18 mouse cellular contexts compared by ENCODE assay signal in the genomic region with DNA sequence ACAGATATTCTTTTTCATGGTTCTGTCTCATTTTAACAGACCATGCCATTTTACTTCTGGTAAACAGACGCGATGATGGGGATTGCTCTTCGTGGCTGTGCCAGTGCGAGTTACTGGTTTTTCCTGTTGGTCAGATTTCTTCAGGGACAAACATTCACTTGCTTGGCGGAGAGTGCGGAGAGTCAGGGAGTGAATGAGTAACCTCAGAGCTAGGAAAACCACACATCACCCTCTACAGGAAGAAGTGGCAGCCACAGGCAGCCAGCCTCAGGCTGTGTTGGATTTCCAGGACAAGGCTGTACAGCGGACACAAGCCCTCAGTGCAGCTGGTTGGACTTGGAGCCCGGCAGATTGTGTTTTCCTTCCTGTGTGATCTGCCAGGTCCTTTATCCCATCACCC.
A peak's percentile ranks its signal among the peaks of the same experiment; 100 is the strongest.
DNase-seq lines count a peak whose midpoint lies in the region; ATAC-seq and TF ChIP-seq lines count a peak whose summit lies in the region.
"Had no signal": no experiment of that assay in that cellular context is flagged by ENCODE, and none has a peak within 500 bp of the region (broad histone marks: within the 10 kb centered on the region; RNA-seq: fewer than 3 reads in every experiment).

No protein-coding gene starts in this region.

- H3K4me1 ChIP-seq in liver, postnatal 0 days (ENCODE audit: insufficient read depth): no peaks in the 10 kb centered on the region
- H3K4me1 ChIP-seq in liver, embryonic 11.5 days (replicated peaks; ENCODE audit: control insufficient read depth, insufficient read depth, low read length): no peaks in the 10 kb centered on the region
- no peaks in the 10 kb centered on the region for H3K4me1 ChIP-seq in intestine, embryonic 16.5 days (ENCODE audit: control insufficient read depth, insufficient read depth, low read length)
- peaks cover 15% of the 10 kb centered on the region; the same call in 1 of the 2 replicates for H3K4me1 ChIP-seq in limb, embryonic 10.5 days
- H3K4me1 ChIP-seq: forebrain, embryonic 12.5 days; heart, embryonic 12.5 days; hindbrain, embryonic 15.5 days had no signal

- H3K9ac ChIP-seq in liver, postnatal 0 days (replicated peaks): no peak overlapping the region
- H3K9ac ChIP-seq in liver, embryonic 11.5 days (ENCODE audit: low read depth, low read length): no peak overlapping the region
- H3K9ac ChIP-seq in intestine, embryonic 16.5 days (ENCODE audit: low read depth, low read length): no peak overlapping the region
- H3K9ac ChIP-seq: forebrain, embryonic 12.5 days; heart, embryonic 12.5 days; hindbrain, embryonic 15.5 days; limb, embryonic 13.5 days had no signal

- H3K27ac ChIP-seq in liver, postnatal 0 days (ENCODE audit: low read depth): no peak overlapping the region
- no peak overlapping the region for H3K27ac ChIP-seq in liver, embryonic 11.5 days (ENCODE audit: low read depth, low read length)
- no peak overlapping the region for H3K27ac ChIP-seq in intestine, embryonic 16.5 days (ENCODE audit: low read length)
- H3K27ac ChIP-seq in limb, embryonic 10.5 days: no peak overlapping the region
- H3K27ac ChIP-seq: forebrain, embryonic 12.5 days; hindbrain, embryonic 15.5 days; limb, embryonic 13.5 days had no signal

- H3K36me3 ChIP-seq in liver, postnatal 0 days (replicated peaks; ENCODE audit: insufficient read depth, low read length): no peaks in the 10 kb centered on the region
- H3K36me3 ChIP-seq in liver, embryonic 11.5 days (ENCODE audit: control insufficient read depth, insufficient read depth, low read length): no peaks in the 10 kb centered on the region
- no peaks in the 10 kb centered on the region for H3K36me3 ChIP-seq in intestine, embryonic 16.5 days (ENCODE audit: control insufficient read depth, insufficient read depth, low read length)
- H3K36me3 ChIP-seq in limb, embryonic 10.5 days: no peaks in the 10 kb centered on the region
- H3K36me3 ChIP-seq: forebrain, embryonic 12.5 days; heart, embryonic 12.5 days; hindbrain, embryonic 15.5 days; limb, embryonic 13.5 days had no signal

- no peaks in the 10 kb centered on the region for H3K9me3 ChIP-seq in liver, postnatal 0 days (ENCODE audit: low read length)
- H3K9me3 ChIP-seq in liver, embryonic 11.5 days (ENCODE audit: control insufficient read depth, low read length): no peaks in the 10 kb centered on the region
- no peaks in the 10 kb centered on the region for H3K9me3 ChIP-seq in intestine, embryonic 16.5 days (ENCODE audit: control insufficient read depth, low read length)
- no peaks in the 10 kb centered on the region for H3K9me3 ChIP-seq in limb, embryonic 10.5 days (replicated peaks)
- H3K9me3 ChIP-seq: forebrain, embryonic 12.5 days; heart, embryonic 12.5 days; hindbrain, embryonic 15.5 days; limb, embryonic 13.5 days had no signal

- TF ChIP-seq EP300 in liver, postnatal 0 days (IDR thresholded peaks at IDR 0.05; ENCODE audit: low read depth): no peak

- no peak overlapping the region for H3K4me3 ChIP-seq in liver, postnatal 0 days (ENCODE audit: low read depth, low read length)
- H3K4me3 ChIP-seq in liver, embryonic 11.5 days (ENCODE audit: low read depth, low read length): no peak overlapping the region
- no peak overlapping the region for H3K4me3 ChIP-seq in intestine, embryonic 16.5 days (ENCODE audit: low read length)
- H3K4me3 ChIP-seq in limb, embryonic 10.5 days: no peak overlapping the region
- H3K4me3 ChIP-seq: forebrain, embryonic 12.5 days; heart, embryonic 12.5 days; hindbrain, embryonic 15.5 days; limb, embryonic 13.5 days had no signal

- no peaks in the 10 kb centered on the region for H3K27me3 ChIP-seq in liver, postnatal 0 days (ENCODE audit: insufficient read depth, low read length)
- H3K27me3 ChIP-seq in liver, embryonic 11.5 days (replicated peaks; ENCODE audit: control insufficient read depth, insufficient read depth, low read length): no peaks in the 10 kb centered on the region
- no peaks in the 10 kb centered on the region for H3K27me3 ChIP-seq in intestine, embryonic 16.5 days (replicated peaks; ENCODE audit: control insufficient read depth, insufficient read depth, low read length)
- H3K27me3 ChIP-seq in limb, embryonic 10.5 days (ENCODE audit: low read depth, poor library complexity, severe bottlenecking): no peaks in the 10 kb centered on the region
- H3K27me3 ChIP-seq: forebrain, embryonic 12.5 days; heart, embryonic 12.5 days; hindbrain, embryonic 15.5 days; limb, embryonic 13.5 days had no signal

- DNase-seq in liver, postnatal 0 days: no peak
- no peak for DNase-seq in liver, embryonic 11.5 days (ENCODE audit: low spot score)
- peak; percentile 33 for DNase-seq in naive thymus-derived CD4-positive, alpha-beta T cell, adult 2 months (ENCODE audit: low read depth)
- DNase-seq in testis, postnatal 10 days (ENCODE audit: low spot score): no peak
- DNase-seq in limb, embryonic 10.5 days (ENCODE audit: low spot score): no peak
- DNase-seq in right cerebral cortex, postnatal 10 days (ENCODE audit: low spot score in 2 of 2): no peak
- DNase-seq: adrenal gland, adult 2 months; cerebellum, adult 2 months; gastrocnemius, postnatal 10 days; heart, adult 11 months; heart, postnatal 14 days had no signal

- no peak overlapping the region for H3K4me2 ChIP-seq in liver, postnatal 0 days (ENCODE audit: low read depth, low read length)
- H3K4me2 ChIP-seq in liver, embryonic 11.5 days: no peak overlapping the region
- no peak overlapping the region for H3K4me2 ChIP-seq in intestine, embryonic 16.5 days (ENCODE audit: low read depth, low read length)
- H3K4me2 ChIP-seq: forebrain, embryonic 12.5 days; heart, embryonic 12.5 days; hindbrain, embryonic 15.5 days; limb, embryonic 13.5 days; midbrain, embryonic 11.5 days had no signal

- 37% methylated on average over 8 of the region's 8 CpGs for WGBS in liver, postnatal 0 days (ENCODE audit: insufficient replicate concordance)
- WGBS in liver, embryonic 11.5 days: 55% methylated on average over 8 of the region's 8 CpGs
- WGBS in intestine, embryonic 16.5 days: 56% methylated on average over 8 of the region's 8 CpGs
- WGBS in limb, embryonic 10.5 days: 82% methylated on average over 8 of the region's 8 CpGs

- peak; percentile 15; the same call in 1 of the 2 replicates for TF ChIP-seq CTCF in liver, postnatal 0 days (IDR thresholded peaks at IDR 0.05; ENCODE audit: low read depth)

- 0 out of 2 replicates have a peak, but pooled peaks have one; percentile 25 for ATAC-seq in liver, postnatal 0 days
- ATAC-seq in liver, embryonic 11.5 days (replicated peaks; ENCODE audit: low FRiP score): no peak
- ATAC-seq in common myeloid progenitor, adult 5-6 weeks (replicated peaks; ENCODE audit: low read depth, poor library complexity, severe bottlenecking): peak; percentile 39
- ATAC-seq in intestine, embryonic 16.5 days: peak; percentile 67
